Mouse (Mus musculus): ENCODE data around the gene Olfr1062. TPM values are rescaled to one million over a fixed set of nuclear protein-coding genes. Genes with fewer than 3 reads are reported as not detected.
A peak's percentile ranks its signal among the peaks of the same experiment; 100 is the strongest.
"Not testable (repeated sequence)": the region's sequence is repeated elsewhere in the genome, so short reads cannot be mapped to it uniquely, and the experiment has no call there.

The Olfr1062 gene
- not detected for total RNA-seq (2021)
- long read RNA-seq, experiment 1: 0 reads
- long read RNA-seq, experiment 2: 0 reads

DNA sequence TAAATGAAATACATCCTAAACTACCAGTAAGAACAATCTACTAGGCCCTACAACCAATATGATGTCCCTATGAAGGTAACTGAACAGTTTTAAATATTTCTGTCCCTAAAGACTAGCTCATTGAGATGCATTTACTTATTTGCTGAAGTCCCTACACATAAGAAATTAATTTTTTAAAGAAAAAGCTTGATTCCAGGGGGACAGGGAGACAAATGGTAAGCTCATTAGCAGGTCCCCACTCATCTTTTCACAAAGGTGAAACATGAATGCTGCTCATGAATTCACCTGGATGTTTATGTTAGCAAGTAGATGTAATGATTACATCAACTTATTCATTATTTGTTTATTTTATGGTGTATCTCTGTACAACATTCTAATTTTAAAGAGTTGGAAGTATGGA is at the start of gene Olfr1062:
TSS of gene Olfr1062 (minus strand) at position 101 of the 400 bp plus-strand sequence.
- not testable (repeated sequence) for DNase-seq (ENCODE audit: low spot score in 2 of 2)

GRCm38 (mm10) chr2:86464442-86465109 is 38.0 kb upstream of the Olfr1062 start:
- DNase-seq (ENCODE audit: low spot score in 2 of 2): peak; percentile 26 to 34

DNA sequence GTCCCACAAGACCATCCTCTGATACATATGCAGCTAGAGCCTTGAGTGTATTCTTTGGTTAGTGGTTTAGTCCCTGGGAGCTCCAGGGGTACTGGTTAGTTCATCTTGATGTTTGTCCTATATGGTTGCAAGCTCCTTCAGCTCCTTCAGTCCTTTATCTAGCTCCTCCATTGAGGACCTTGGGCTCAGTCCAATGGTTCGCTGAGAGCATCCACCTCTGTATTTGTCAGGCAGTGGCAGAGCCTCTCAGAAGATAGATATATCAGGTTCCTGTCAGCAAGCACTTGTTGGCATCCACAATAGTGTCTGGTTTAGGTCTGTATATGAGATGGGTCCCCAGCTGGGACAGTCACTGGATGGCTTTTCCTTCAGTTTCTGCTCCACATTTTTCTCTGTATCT is 33.9 kb upstream of the Olfr1062 start:
- no peak for DNase-seq (ENCODE audit: low spot score in 2 of 2)

DNA sequence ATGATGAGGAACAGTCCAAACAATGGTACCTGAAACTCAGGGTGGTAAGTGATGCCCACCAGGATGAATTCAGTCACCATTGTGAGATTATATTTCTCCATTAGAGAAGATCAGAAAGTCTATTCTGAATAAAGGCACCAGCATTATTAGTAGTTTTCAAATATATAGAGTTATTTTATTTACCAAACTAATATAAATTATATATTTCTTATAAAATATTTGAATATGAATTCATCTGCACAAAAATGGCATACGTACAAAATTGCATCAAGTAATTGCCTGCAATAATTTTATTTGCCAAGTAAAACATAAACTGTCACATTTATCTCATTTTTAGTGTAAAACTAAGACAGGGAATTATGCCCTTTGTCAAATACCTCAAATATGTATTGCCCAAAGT is 29.6 kb upstream of the Olfr1062 start, which contains the start of gene Olfr1066:
TSS of gene Olfr1066 (minus strand) at position 101 of the 400 bp plus-strand sequence.
- DNase-seq (ENCODE audit: low spot score in 2 of 2): no peak

DNA sequence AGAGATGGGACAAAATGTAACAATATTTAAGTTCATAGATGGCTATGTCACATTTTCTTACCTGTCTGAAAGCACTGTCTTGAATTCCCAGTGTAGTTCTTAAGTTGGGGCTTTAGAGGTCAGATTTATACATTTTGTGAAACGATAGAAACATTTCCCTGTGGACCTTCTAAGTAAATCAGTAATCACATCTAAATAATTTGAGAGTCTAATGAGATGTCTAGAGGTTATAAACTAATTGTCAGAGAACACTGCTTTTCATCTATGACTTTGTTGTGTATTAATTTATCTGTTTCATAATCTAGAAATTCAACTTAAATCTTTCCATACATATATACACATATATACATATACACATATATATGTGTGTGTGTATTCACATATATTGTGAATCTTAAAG is 23.9 kb upstream of the Olfr1062 start, which contains the start of gene Olfr1065:
TSS of gene Olfr1065 (minus strand) at position 101 of the 400 bp plus-strand sequence.
- not testable (repeated sequence) for DNase-seq (ENCODE audit: low spot score in 2 of 2)

DNA sequence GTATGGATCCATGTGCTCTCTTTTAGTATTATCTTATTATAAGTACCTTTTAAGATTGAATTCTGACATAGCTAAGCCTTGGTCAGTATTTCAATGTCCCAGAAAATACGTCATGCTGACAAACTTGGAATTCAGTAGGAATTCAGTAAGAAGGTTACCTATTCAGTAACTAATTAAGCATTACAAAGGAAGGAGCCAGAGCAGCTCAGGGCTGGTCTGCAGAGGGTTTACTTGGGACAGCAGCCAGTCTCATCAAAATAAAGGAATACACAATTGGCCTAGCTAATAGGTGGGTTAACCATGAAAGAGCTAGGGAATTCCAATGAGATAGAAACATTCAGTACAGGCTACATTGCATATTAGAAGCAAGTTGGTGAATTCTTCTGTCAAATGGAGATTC is 15.6 kb upstream of the Olfr1062 start:
- not testable (repeated sequence) for DNase-seq (ENCODE audit: low spot score in 2 of 2)

DNA sequence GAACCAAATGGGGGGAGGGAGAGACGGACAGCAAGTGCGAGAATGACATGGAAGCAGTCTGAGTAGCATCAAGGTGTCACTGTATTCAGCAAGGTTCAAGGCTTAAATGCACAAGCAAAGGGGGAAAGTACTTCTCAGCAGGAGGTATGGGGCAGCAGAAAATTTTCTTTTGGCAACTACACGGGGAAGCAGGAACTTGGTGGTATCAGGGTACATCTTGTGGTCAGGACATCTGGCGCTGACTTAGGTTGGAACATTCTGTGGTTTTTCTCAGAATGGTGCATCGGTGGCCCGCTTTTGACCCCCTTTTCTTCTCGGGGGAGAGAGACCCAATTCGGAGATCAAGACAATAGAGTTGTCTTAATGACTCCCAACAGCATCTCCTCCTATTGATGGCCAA is 2.0 kb upstream of the Olfr1062 start:
- DNase-seq (ENCODE audit: low spot score in 2 of 2): not testable (repeated sequence)

- no peak for DNase-seq (ENCODE audit: low spot score in 2 of 2)
Measured at GRCm38 (mm10) chr2:86413950-86414349, 12.6 kb downstream of the Olfr1062 start, which contains the start of gene Olfr1061. Gene Olfr1061 (minus strand): TSS chr2:86414050.

DNA sequence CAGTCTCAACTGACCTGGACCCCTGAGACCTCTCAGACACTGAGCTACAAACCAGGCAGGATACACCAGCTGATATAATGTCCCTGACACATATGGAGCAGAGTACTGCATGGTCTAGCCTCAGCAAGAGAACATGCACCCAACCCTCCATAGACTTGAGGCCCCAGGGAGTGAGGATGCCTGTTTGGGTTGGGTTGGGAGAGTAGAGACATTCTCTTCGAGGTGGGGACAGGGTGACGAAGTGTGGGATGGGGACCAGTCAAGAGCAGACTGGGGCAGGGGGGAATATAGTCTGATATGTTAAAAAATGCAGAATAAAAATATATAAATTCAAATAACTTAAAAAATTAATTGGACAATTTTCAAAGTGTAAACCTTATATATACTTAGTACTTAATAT is 31.4 kb downstream of the Olfr1062 start:
- no peak for DNase-seq (ENCODE audit: low spot score in 2 of 2)

GRCm38 (mm10) chr2:86388461-86388860 is 38.1 kb downstream of the Olfr1062 start, which contains the start of gene Olfr1058:
Gene Olfr1058 (minus strand): TSS chr2:86388561.
- DNase-seq (ENCODE audit: low spot score in 2 of 2): not testable (repeated sequence)

- DNase-seq (ENCODE audit: low spot score in 2 of 2): no peak
Measured at GRCm38 (mm10) chr2:86378293-86378692, 48.3 kb downstream of the Olfr1062 start, which contains the start of gene Olfr1057. Gene Olfr1057 (minus strand): TSS chr2:86378393.

Other genes with a start within 250 kb of the Olfr1062 start
- not detected for gene Olfr1044, start 248.9 kb downstream of the Olfr1062 start, total RNA-seq (2021)
- not detected for gene Olfr52, start 241.1 kb downstream of the Olfr1062 start, total RNA-seq (2021)
- not detected for gene Olfr1045, start 223.7 kb downstream of the Olfr1062 start, total RNA-seq (2021)
- gene Olfr1046, start 207.4 kb downstream of the Olfr1062 start, total RNA-seq (2021): not detected
- gene Olfr1047, start 195.3 kb downstream of the Olfr1062 start, total RNA-seq (2021): not detected
- not detected for gene Olfr1048, start 186.5 kb downstream of the Olfr1062 start, total RNA-seq (2021)
- gene Olfr1049, start 168.4 kb downstream of the Olfr1062 start, total RNA-seq (2021): not detected
- gene Olfr1051, start 147.7 kb downstream of the Olfr1062 start, total RNA-seq (2021): not detected
- not detected for gene Olfr1052, start 134.3 kb downstream of the Olfr1062 start, total RNA-seq (2021)
- gene Olfr1053, start 111.5 kb downstream of the Olfr1062 start, total RNA-seq (2021): not detected
- gene Olfr1054, start 91.3 kb downstream of the Olfr1062 start, total RNA-seq (2021): not detected
- not detected for gene Olfr1055, start 76.5 kb downstream of the Olfr1062 start, total RNA-seq (2021)
- gene Olfr1056, start 64.3 kb downstream of the Olfr1062 start, total RNA-seq (2021): not detected
- gene Olfr1057, start 48.4 kb downstream of the Olfr1062 start, total RNA-seq (2021): not detected
- not detected for gene Olfr1058, start 38.2 kb downstream of the Olfr1062 start, total RNA-seq (2021)
- gene Olfr1061, start 12.7 kb downstream of the Olfr1062 start, total RNA-seq (2021): not detected
- not detected for gene Olfr1065, start 23.8 kb upstream of the Olfr1062 start, total RNA-seq (2021)
- not detected for gene Olfr1066, start 29.5 kb upstream of the Olfr1062 start, total RNA-seq (2021)
- gene Olfr228, start 60.6 kb upstream of the Olfr1062 start, total RNA-seq (2021): not detected
- gene Olfr1076, start 81.7 kb upstream of the Olfr1062 start, total RNA-seq (2021): not detected
- gene Olfr1079, start 115.7 kb upstream of the Olfr1062 start, total RNA-seq (2021): not detected
- not detected for gene Olfr1080, start 131.5 kb upstream of the Olfr1062 start, total RNA-seq (2021)
- not detected for gene Olfr1082, start 172.2 kb upstream of the Olfr1062 start, total RNA-seq (2021)
- not detected for gene Olfr1084, start 213.0 kb upstream of the Olfr1062 start, total RNA-seq (2021)
- not detected for gene Olfr1085, start 235.3 kb upstream of the Olfr1062 start, total RNA-seq (2021)